Mouse (Mus musculus): ENCODE measurements around the gene Mybph. TPM values are rescaled to one million over a fixed set of nuclear protein-coding genes. Genes with fewer than 3 reads are reported as not detected.
A peak's percentile ranks its signal among the peaks of the same experiment; 100 is the strongest.

Gene Mybph
- polyA plus RNA-seq, 1 experiment from 2014 or later, result 0.36 TPM

DNA sequence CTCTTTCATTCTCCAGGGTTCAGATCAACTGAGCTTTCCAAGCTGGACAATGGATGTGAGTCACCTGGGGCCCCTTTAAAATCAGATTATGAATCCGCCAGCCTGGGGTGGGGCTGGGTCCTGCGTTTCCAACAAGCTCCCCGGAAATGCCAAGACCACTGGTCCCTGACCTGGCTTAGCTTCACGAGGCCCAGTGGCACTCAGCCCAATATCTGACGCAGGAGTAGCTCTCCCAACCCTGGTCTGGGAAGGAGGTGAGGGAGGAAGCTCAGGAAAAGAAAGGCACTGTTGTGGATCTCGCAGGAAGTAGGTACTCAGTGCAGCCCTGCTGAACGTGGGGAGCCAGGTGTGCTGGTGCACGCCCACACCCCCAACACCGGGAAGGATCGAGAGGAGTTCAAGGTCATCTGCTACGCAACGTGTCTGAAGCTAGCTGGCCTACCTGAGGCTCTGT lies 23.8 kb downstream of the Mybph start:
- ATAC-seq (replicated peaks; ENCODE audit: low FRiP score) (no peak), DNase-seq (ENCODE audit: low spot score) (no peak)
- H3K36me3 ChIP-seq (ENCODE audit: control insufficient read depth, insufficient read depth, low read length), result no peaks in the 10 kb centered on the region
- no peak overlapping the region for H3K27ac ChIP-seq (ENCODE audit: low read depth, low read length)
- H3K9ac ChIP-seq (ENCODE audit: low read depth, low read length), result no peak overlapping the region
- H3K9me3 ChIP-seq (ENCODE audit: control insufficient read depth, low read length), result no peaks in the 10 kb centered on the region
- H3K27me3 ChIP-seq (replicated peaks; ENCODE audit: control insufficient read depth, insufficient read depth, low read length), result peaks cover 2% of the 10 kb centered on the region; the same call in 1 of the 2 replicates
- peaks cover 10% of the 10 kb centered on the region for H3K4me1 ChIP-seq (replicated peaks; ENCODE audit: control insufficient read depth, insufficient read depth, low read length)
- no peak overlapping the region for H3K4me2 ChIP-seq
- H3K4me3 ChIP-seq (ENCODE audit: low read depth, low read length), result no peak overlapping the region
- WGBS, result 61% methylated on average over 12 of the region's 12 CpGs

DNA sequence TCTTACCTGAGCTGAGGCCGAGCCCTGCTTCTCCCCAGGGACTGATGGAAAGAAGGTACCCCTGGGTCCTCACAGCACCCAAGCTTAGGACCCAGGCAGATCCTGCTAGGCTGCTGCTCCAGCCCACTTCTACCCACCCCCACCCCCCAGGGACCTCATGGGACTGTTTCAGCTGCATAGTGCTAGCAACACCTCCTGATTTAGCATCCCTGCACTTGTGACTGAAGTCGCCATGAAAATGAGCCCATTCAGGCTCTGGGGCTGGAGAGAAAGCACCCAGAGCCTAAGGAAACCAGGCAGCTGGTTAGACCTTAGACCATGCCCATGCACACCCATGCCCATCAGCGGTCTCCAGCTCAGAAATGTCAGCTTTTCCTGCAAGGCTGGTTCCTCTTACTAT lies 24.7 kb downstream of the Mybph start:
- H3K4me2 ChIP-seq, result no peak overlapping the region
- ATAC-seq (replicated peaks; ENCODE audit: low FRiP score), result no peak
- H3K36me3 ChIP-seq (ENCODE audit: control insufficient read depth, insufficient read depth, low read length), result no peaks in the 10 kb centered on the region
- peaks cover 11% of the 10 kb centered on the region for H3K4me1 ChIP-seq (replicated peaks; ENCODE audit: control insufficient read depth, insufficient read depth, low read length)
- H3K27ac ChIP-seq (ENCODE audit: low read depth, low read length), result no peak overlapping the region
- no peaks in the 10 kb centered on the region for H3K9me3 ChIP-seq (ENCODE audit: control insufficient read depth, low read length)
- no peak overlapping the region for H3K9ac ChIP-seq (ENCODE audit: low read depth, low read length)
- peaks cover 2% of the 10 kb centered on the region; the same call in 1 of the 2 replicates for H3K27me3 ChIP-seq (replicated peaks; ENCODE audit: control insufficient read depth, insufficient read depth, low read length)
- WGBS, result 70% methylated on average over 3 of the region's 3 CpGs
- no peak overlapping the region for H3K4me3 ChIP-seq (ENCODE audit: low read depth, low read length)
- DNase-seq (ENCODE audit: low spot score), result no peak

DNA sequence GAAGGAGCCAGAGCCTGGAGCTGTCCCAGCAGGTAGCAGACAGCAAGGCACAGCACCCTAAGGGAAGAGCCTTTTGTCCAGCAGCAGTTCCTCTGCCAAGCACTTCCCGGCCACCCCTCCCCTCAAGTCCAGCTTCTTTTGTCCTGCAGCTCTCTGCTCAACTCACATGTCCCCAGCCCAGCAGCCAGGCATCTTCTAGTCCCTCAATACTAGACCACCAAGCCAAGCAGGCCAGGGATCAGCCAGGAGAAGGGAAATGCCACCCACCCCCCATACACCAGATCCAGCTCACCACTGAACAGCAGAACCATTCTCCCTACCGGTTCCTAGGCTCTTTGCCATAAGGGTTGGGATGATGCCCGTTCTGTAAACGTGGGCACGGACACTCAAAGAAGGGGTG lies 26.4 kb downstream of the Mybph start:
- WGBS, result 81% methylated on average over 5 of the region's 5 CpGs

GRCm38 (mm10) chr1:134221172-134221571 lies 27.9 kb downstream of the Mybph start:
- ATAC-seq (replicated peaks; ENCODE audit: low FRiP score) (no peak), DNase-seq (ENCODE audit: low spot score) (no peak)
- Histone ChIP-seq H3K9me3 (ENCODE audit: control insufficient read depth, low read length) (no peaks in the 10 kb centered on the region), H3K4me2 (no peak overlapping the region), H3K4me3 (ENCODE audit: low read depth, low read length) (no peak overlapping the region), H3K36me3 (ENCODE audit: control insufficient read depth, insufficient read depth, low read length) (no peaks in the 10 kb centered on the region), H3K27me3 (replicated peaks; ENCODE audit: control insufficient read depth, insufficient read depth, low read length) (peaks cover 7% of the 10 kb centered on the region; the same call in 1 of the 2 replicates), H3K9ac (ENCODE audit: low read depth, low read length) (no peak overlapping the region), H3K27ac (ENCODE audit: low read depth, low read length) (no peak overlapping the region), H3K4me1 (replicated peaks; ENCODE audit: control insufficient read depth, insufficient read depth, low read length) (peaks cover 3% of the 10 kb centered on the region; the same call in 1 of the 2 replicates)
- 85% methylated on average over 1 of the region's 1 CpGs for WGBS

More for the DNA sequence above, 26.4 kb downstream of the Mybph start:
- no peak overlapping the region for H3K4me3 ChIP-seq (ENCODE audit: low read depth, low read length)
- no peak overlapping the region for H3K27ac ChIP-seq (ENCODE audit: low read depth, low read length)
- no peak overlapping the region for H3K4me2 ChIP-seq
- ATAC-seq (replicated peaks; ENCODE audit: low FRiP score), result no peak
- H3K9me3 ChIP-seq (ENCODE audit: control insufficient read depth, low read length), result no peaks in the 10 kb centered on the region
- peaks cover 3% of the 10 kb centered on the region; the same call in 1 of the 2 replicates for H3K4me1 ChIP-seq (replicated peaks; ENCODE audit: control insufficient read depth, insufficient read depth, low read length)
- peaks cover 5% of the 10 kb centered on the region for H3K27me3 ChIP-seq (replicated peaks; ENCODE audit: control insufficient read depth, insufficient read depth, low read length)
- no peaks in the 10 kb centered on the region for H3K36me3 ChIP-seq (ENCODE audit: control insufficient read depth, insufficient read depth, low read length)
- DNase-seq (ENCODE audit: low spot score), result no peak
- H3K9ac ChIP-seq (ENCODE audit: low read depth, low read length), result no peak overlapping the region

GRCm38 (mm10) chr1:134222122-134223055 lies 29.1 kb downstream of the Mybph start:
- no peak for DNase-seq (ENCODE audit: low spot score)
- peak; percentile 45; the same call in 1 of the 2 replicates for ATAC-seq (replicated peaks; ENCODE audit: low FRiP score)
- H3K27ac ChIP-seq (ENCODE audit: low read depth, low read length), result no peak overlapping the region

DNA sequence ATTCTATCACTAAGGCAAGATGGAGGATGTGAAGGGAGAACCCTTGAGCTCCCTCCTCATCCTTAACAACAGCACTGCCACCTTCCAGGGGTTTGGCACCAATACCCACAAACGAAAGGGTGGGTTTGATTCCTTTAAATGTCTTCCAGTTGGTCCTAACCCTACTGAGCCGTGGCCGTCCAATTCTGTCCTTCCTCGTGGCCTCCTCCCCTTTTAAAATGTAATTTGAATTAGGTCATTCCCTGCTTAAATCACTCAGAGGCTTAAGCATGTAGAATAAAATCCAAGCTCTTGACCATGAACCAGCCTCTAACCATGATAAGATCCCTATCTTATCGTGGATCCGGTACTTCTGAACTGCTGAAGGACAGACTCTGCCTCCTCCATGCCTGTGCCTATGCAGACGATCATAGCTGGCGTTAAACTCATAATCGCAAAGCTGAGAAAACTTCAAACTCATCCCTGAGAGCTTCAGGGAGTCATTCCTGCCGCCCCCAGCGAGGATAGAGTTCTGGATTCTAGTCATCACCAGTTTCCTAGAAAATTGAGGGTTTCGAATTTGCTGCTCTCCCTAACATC lies 31.5 kb downstream of the Mybph start:
- no peak overlapping the region for H3K9ac ChIP-seq (ENCODE audit: low read depth, low read length)
- H3K27ac ChIP-seq (ENCODE audit: low read depth, low read length), result no peak overlapping the region
- no peak for ATAC-seq (replicated peaks; ENCODE audit: low FRiP score)
- no peaks in the 10 kb centered on the region for H3K9me3 ChIP-seq (ENCODE audit: control insufficient read depth, low read length)
- peaks cover 3% of the 10 kb centered on the region; the same call in 1 of the 2 replicates for H3K4me1 ChIP-seq (replicated peaks; ENCODE audit: control insufficient read depth, insufficient read depth, low read length)
- no peak overlapping the region for H3K4me3 ChIP-seq (ENCODE audit: low read depth, low read length)
- no peak for DNase-seq (ENCODE audit: low spot score)
- no peak overlapping the region for H3K4me2 ChIP-seq
- WGBS, result 79% methylated on average over 12 of the region's 12 CpGs
- H3K27me3 ChIP-seq (replicated peaks; ENCODE audit: control insufficient read depth, insufficient read depth, low read length), result peaks cover 9% of the 10 kb centered on the region; the same call in 1 of the 2 replicates
- H3K36me3 ChIP-seq (ENCODE audit: control insufficient read depth, insufficient read depth, low read length), result no peaks in the 10 kb centered on the region

More at GRCm38 (mm10) chr1:134222122-134223055, 29.1 kb downstream of the Mybph start:
- no peaks in the 10 kb centered on the region for H3K9me3 ChIP-seq (ENCODE audit: control insufficient read depth, low read length)
- peaks cover 9% of the 10 kb centered on the region; the same call in 1 of the 2 replicates for H3K27me3 ChIP-seq (replicated peaks; ENCODE audit: control insufficient read depth, insufficient read depth, low read length)
- no peak overlapping the region for H3K4me2 ChIP-seq
- no peak overlapping the region for H3K9ac ChIP-seq (ENCODE audit: low read depth, low read length)
- H3K36me3 ChIP-seq (ENCODE audit: control insufficient read depth, insufficient read depth, low read length), result no peaks in the 10 kb centered on the region
- peaks cover 3% of the 10 kb centered on the region; the same call in 1 of the 2 replicates for H3K4me1 ChIP-seq (replicated peaks; ENCODE audit: control insufficient read depth, insufficient read depth, low read length)
- 42% methylated on average over 8 of the region's 8 CpGs for WGBS
- no peak overlapping the region for H3K4me3 ChIP-seq (ENCODE audit: low read depth, low read length)

DNA sequence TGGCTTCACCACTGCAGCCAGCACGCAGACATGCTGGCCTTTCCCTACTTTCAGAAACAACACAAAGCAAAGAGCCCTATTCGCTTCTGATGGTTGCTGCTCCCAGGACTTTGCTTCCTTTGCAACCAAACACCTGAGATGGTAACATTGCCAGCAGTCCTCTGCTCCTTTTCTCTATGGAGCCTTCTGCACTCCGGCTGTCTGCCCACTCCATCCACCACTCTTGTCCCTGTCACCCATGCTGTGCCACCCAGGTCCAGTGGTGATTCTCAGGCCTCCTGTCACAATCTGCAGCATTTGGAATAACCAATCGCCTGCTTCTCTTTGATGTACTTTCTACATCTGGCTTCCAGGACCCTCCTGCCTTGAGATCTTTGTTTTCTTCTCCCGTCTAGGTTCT lies 32.1 kb downstream of the Mybph start:
- Histone ChIP-seq H3K27me3 (replicated peaks; ENCODE audit: control insufficient read depth, insufficient read depth, low read length) (peaks cover 9% of the 10 kb centered on the region; the same call in 1 of the 2 replicates), H3K36me3 (ENCODE audit: control insufficient read depth, insufficient read depth, low read length) (no peaks in the 10 kb centered on the region), H3K9ac (ENCODE audit: low read depth, low read length) (no peak overlapping the region), H3K27ac (ENCODE audit: low read depth, low read length) (no peak overlapping the region), H3K4me1 (replicated peaks; ENCODE audit: control insufficient read depth, insufficient read depth, low read length) (peaks cover 3% of the 10 kb centered on the region; the same call in 1 of the 2 replicates), H3K4me2 (no peak overlapping the region), H3K9me3 (ENCODE audit: control insufficient read depth, low read length) (no peaks in the 10 kb centered on the region), H3K4me3 (ENCODE audit: low read depth, low read length) (no peak overlapping the region)
- ATAC-seq (replicated peaks; ENCODE audit: low FRiP score) (no peak), DNase-seq (ENCODE audit: low spot score) (no peak)
- WGBS, result 83% methylated on average over 5 of the region's 5 CpGs

DNA sequence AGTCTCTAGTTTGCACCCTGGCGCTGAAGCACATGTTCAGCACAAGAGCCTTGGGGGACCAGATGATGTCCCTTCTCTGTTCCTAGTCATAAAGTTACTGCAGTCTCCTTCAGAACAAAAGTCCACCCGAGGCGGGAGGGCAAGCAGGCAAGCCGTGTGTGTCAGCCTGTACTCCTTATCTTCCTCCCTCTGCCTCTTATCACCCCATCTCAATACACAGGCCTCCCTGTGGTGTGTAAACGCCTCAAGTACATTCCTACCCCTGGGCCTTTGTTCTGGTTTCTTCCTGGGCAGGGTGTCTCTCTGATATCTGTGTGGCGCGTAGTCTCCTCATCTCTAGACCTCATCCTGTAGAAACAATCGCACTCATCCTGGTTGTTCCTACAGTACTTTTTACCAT lies 33.5 kb downstream of the Mybph start:
- H3K9ac ChIP-seq (ENCODE audit: low read depth, low read length), result no peak overlapping the region
- H3K4me1 ChIP-seq (replicated peaks; ENCODE audit: control insufficient read depth, insufficient read depth, low read length), result peaks cover 3% of the 10 kb centered on the region; the same call in 1 of the 2 replicates
- no peak overlapping the region for H3K4me3 ChIP-seq (ENCODE audit: low read depth, low read length)
- no peak overlapping the region for H3K4me2 ChIP-seq
- H3K36me3 ChIP-seq (ENCODE audit: control insufficient read depth, insufficient read depth, low read length), result no peaks in the 10 kb centered on the region
- H3K9me3 ChIP-seq (ENCODE audit: control insufficient read depth, low read length), result no peaks in the 10 kb centered on the region
- ATAC-seq (replicated peaks; ENCODE audit: low FRiP score), result no peak
- WGBS, result 42% methylated on average over 8 of the region's 8 CpGs
- peaks cover 9% of the 10 kb centered on the region; the same call in 1 of the 2 replicates for H3K27me3 ChIP-seq (replicated peaks; ENCODE audit: control insufficient read depth, insufficient read depth, low read length)
- no peak for DNase-seq (ENCODE audit: low spot score)
- no peak overlapping the region for H3K27ac ChIP-seq (ENCODE audit: low read depth, low read length)
